Mouse (Mus musculus) small intestine, adult 2 months (tissue): ENCODE results near the gene Lrrc30.

ENCODE experiments used
- CTCF ChIP-seq: fragments of 200-500 bp; IDR thresholded peaks from 2 replicates; pipeline ENCODE4 v1.5.1; 2012; ENCODE audit warnings: low read depth, mild to moderate bottlenecking, control low read depth, inconsistent platforms, low read length, moderate library complexity, mixed read lengths; ENCODE audit not compliant: insufficient replicate concordance, insufficient read length; ENCODE audit errors: extremely low read depth
- POLR2A ChIP-seq: fragments of 200-500 bp; IDR thresholded peaks from 2 replicates; pipeline ENCODE4 v1.6.1; 2012; ENCODE audit warnings: low read depth, mild to moderate bottlenecking, control low read depth, inconsistent platforms, low read length, moderate library complexity

DNA sequence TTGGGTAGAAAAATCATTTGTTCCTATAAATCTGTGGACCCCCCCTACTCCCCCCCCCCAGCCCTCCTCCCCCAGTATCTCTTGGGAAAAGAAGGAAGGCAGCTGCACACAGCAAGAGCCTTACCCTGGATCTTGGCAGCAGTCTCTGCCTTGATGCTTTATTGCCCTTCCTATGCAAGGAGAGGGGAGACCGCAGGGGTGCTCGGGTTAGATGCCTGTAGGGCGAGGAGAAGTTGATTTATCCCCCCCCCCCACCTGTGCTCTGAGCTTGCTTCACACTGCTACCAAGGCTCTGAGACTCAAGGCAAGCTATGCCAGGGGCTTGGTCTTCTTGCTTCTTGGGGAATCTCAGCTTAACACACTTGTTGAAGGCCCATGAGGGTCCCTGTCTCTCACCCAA lies 2.8 kb downstream of the Lrrc30 start:
- TF ChIP-seq CTCF (no peak), POLR2A (no peak)
